Mouse (Mus musculus) megakaryocyte, embryonic 14.5 days (primary cell): Measurements from ENCODE around the gene Mef2c.

Experiments used
- FLI1 ChIP-seq: IDR thresholded peaks from 2 replicates; pipeline ENCODE4 v1.6.1; 2012; ENCODE audit warnings: low read length, inconsistent platforms, mixed read lengths
- GATA1 ChIP-seq: IDR thresholded peaks from 3 replicates; pipeline ENCODE4 v1.6.1; 2012; ENCODE audit warnings: mixed read lengths, low read length, inconsistent platforms, borderline replicate concordance

DNA sequence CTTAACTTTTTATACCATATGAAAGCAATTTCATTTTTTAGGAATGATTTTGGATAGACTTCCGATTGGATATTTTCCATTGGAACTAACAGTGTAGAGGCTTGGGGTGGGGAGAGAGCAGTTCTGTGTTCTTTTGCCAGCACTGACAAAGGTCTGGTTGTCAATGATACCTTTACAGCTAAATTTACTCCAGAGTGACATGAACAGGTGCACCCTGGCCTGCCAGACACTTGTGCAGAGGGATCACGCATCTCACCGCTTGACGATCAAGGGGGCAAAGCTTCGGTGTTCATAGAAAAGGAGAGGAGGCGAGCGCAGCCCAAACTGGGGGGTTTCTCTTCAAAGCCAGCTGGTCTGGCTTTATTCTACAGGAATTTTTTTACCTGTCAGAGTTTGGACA lies at the start of gene Mef2c:
- TF ChIP-seq GATA1 (no peak), FLI1 (no peak)
